Mouse (Mus musculus) bone marrow, adult 2 months (tissue): ENCODE measurements around the gene Mettl13. TPM values are rescaled to one million over a fixed set of nuclear protein-coding genes. Genes with fewer than 3 reads are reported as not detected.

ENCODE experiments used
- H3K27ac ChIP-seq: fragments of 200-500 bp; 2 replicates; pipeline ENCODE4 v1.5.1; 2012; ENCODE audit warnings: low read depth, mild to moderate bottlenecking, control low read depth, inconsistent platforms, low read length; ENCODE audit not compliant: control insufficient read depth, poor library complexity, insufficient read depth
- H3K4me1 ChIP-seq: fragments of 200-500 bp; 2 replicates; pipeline ENCODE4 v1.6.1; 2011; ENCODE audit warnings: low read length; ENCODE audit not compliant: control insufficient read depth, insufficient read depth
- H3K4me3 ChIP-seq: fragments of 200-500 bp; replicated peaks from 2 replicates; pipeline ENCODE3; 2011; ENCODE audit warnings: mild to moderate bottlenecking, low read depth, low read length, control low read depth; ENCODE audit not compliant: control insufficient read depth
- CTCF ChIP-seq: fragments of 200-500 bp; IDR thresholded peaks from 2 replicates; pipeline ENCODE4 v1.5.1; 2011; ENCODE audit warnings: low read length, control low read depth; ENCODE audit not compliant: control insufficient read depth, insufficient read depth
- POLR2A ChIP-seq: fragments of 200-500 bp; IDR thresholded peaks from 2 replicates; pipeline ENCODE4 v1.6.1; 2011; ENCODE audit warnings: low read depth, mild to moderate bottlenecking, control low read depth, low read length, borderline replicate concordance; ENCODE audit not compliant: control insufficient read depth
- WGBS: fragments of 180-500 bp; shearing (Covaris S2); methylation state at CpG from one replicate; pipeline ENCODE4 v1.1.7; 2018; 5-methylcytosine and 5-hydroxymethylcytosine counted together
- polyA plus RNA-seq: library from polyadenylated mRNA; stranded (reverse); fragments of >200 nt; gene quantifications from 2 replicates; pipeline ENCODE4 v1.2.4, GENCODE M21; 2011; ENCODE audit warnings: low replicate concordance; ENCODE audit not compliant: missing spikeins, insufficient read depth, insufficient read length

The Mettl13 gene
- polyA plus RNA-seq = 4.5 and 4.6 TPM in 2 replicates

DNA sequence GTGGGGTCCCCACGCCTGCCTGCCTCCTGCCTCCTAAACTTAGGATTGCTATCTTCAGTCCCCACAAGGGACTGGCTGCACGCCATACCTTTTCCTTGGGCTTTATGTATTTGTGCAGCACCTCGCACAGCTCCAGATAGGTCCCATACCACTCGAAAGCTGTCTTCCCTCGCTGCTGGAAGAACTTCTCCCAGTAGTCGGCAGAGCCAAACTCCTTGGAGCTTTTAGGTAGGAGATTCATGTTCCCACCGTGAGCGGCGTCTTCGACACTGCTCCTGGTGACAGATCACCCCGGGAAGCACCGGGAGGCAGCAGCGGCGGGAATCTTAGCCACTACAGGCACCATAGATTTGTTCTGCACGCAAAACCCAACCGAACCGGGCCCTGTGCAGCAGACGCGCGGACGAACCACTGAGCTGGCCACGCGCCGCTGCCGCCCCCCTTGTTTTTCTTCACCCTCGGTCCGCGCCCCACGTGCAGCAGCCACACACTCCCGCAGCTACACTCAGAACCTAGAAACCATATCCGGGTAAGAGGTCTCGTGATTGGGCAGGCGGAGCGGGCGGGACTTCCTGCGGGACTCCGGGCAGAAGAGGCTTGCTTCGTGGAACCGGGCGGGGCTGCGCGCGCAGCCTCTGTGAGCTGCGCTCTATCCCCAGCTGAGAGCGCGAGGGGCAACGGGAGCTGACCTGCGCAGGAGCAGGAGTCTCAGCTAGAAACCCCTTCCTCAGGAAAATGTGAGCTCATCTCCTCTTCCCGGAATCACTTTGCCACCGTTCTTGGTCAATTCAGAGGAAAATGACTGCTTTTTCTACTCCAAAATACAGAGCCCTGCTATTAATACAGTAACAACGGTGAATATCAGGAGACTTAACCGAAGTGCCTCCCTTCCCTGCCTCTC, at the start of gene Mettl13:
TSS of gene Mettl13 (minus strand) at position 536 of the 901 bp plus-strand sequence.
- no peaks in the 10 kb centered on the region; the same call in 1 of the 2 replicates for H3K4me1 ChIP-seq
- WGBS = under 1% methylated on average over 52 of the region's 52 CpGs
- peak within 1 kb of the TSS; percentile 17 for H3K27ac ChIP-seq
- peak; percentile 65; the same call in 1 of the 2 replicates for TF ChIP-seq POLR2A
- TF ChIP-seq CTCF = no peak
- peak within 1 kb of the TSS; percentile 83 for H3K4me3 ChIP-seq

DNA sequence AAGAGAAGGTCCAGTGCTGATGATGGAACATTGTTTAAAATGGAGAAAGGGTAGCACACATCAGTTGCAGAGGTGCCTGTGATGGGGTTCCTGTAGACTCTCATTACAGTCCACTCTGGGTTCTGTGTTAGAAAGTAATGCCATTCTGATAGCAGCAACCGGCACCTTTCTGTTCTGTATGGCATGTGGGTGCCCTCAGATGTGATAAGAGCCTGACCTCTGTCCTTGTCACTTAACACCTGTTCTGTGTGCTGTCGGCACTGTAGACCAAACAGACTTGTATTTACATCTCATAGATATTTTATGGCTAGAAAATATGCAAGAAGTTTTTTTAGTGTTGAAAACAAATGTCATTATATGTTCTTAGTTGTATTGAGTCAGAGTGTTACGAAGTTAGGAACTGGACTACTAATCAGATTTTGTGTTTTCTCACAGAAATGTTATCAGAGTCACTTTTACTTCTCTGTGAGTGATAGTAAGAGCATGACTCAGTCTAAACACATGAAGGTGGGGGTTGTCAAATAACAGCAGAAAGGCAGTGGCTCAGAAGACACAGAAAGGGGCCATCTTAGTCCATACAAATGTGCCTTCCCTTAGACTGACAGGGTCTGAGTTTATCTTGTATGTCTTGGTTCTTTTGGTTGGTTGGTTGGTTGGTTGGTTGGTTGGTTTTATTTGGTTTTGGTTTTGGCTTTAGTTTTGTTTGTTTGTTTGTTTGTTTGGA, 49.2 kb upstream of the Mettl13 start:
- H3K4me1 ChIP-seq = no peaks in the 10 kb centered on the region
- 66% methylated on average over 3 of the region's 3 CpGs for WGBS
- no peak overlapping the region for H3K27ac ChIP-seq
- no peak for TF ChIP-seq POLR2A
- no peak for TF ChIP-seq CTCF
- H3K4me3 ChIP-seq = no peak overlapping the region

DNA sequence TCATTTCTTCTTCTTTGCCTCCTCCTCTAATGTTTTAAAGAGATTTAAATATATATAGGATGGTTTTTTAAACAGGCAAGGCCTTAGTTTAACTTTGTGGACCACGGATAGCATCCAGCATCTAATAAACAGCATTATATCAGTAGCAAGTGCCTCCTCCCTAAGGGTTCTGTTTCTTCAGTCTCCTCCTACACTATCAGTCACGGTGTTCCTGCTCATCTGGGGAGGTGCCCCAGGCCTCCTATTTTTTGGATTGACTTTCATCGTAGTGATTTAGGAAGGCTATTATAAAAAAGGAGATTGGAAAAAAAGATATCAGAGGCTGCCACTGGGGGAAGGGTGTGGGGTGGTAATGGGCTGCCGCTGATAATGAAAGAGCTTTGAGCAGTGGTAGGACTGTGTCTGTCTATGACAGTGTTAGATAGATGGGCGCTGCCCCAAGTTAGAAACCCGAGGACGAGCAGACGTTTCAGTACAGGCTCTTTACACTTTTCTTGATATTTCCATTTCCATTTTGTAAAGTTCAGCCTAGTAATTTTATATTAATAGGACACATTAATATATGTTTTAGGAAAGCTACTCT, 42.2 kb upstream of the Mettl13 start:
- Histone ChIP-seq H3K4me3 (no peak overlapping the region), H3K4me1 (no peaks in the 10 kb centered on the region), H3K27ac (no peak overlapping the region)
- no peak for TF ChIP-seq POLR2A
- WGBS = 70% methylated on average over 8 of the region's 8 CpGs

DNA sequence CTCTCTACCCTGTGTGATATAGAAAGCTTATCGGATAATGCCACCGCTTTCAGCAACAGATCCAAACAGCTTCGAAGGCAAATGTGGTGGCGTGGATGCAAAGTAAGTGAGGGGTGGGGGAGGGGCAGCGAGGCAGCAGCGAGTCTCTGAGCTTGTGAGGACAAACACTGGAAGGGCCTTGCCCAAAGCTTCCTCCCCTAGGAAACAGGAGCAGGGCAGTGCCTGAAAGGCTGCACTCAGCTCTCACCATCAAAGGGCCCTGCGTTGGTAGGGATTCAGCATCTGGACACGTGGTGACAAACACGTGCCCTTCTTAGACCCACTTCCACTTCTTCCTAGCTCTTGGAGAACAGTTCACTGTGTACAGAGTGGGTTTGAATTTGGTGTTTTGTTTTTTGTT, 41.1 kb upstream of the Mettl13 start:
- H3K4me3 ChIP-seq = no peak overlapping the region
- H3K27ac ChIP-seq = no peak overlapping the region
- no peaks in the 10 kb centered on the region for H3K4me1 ChIP-seq
- TF ChIP-seq POLR2A = no peak
- TF ChIP-seq CTCF = no peak
- 86% methylated on average over 9 of the region's 9 CpGs for WGBS

DNA sequence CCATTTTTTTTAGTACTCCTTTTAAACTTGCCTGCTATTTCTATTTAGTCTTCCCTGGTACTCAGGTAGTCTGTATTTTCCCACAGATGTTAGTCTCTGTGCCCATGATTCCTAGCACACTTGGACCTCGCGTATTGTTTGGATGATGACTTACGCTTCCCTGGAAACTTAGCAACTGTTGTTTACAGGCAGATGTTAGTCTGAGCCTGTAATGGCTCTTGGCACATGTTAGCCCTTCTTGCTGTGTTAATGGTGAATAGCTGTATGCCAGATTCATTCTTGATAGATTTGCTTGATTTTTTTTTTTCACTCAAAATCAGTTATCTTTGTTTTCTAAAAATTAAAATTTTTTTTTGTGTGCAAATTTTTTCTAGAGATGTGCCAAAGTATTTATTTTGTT, 40.3 kb upstream of the Mettl13 start:
- no peaks in the 10 kb centered on the region for H3K4me1 ChIP-seq
- 94% methylated on average over 3 of the region's 3 CpGs for WGBS
- H3K27ac ChIP-seq = no peak overlapping the region
- H3K4me3 ChIP-seq = no peak overlapping the region
- TF ChIP-seq POLR2A = no peak
- no peak for TF ChIP-seq CTCF

DNA sequence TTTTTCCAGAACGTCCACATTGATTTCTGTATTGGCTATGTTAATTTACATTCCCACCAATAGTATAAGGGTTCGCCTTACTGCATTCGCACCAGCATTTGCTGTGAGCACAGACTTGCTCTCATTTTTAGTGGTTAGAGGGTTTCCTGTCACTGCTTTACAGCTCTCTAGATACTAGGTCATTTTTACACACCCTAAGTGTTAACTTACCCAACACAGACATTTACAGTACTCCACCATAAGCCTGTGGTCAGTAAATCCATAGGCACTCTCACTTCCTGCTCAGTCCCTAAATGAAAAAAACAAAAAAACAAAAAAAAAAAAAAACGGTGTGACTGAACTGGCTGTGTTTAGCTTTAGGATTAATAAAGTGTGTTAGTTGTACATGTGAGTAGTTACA, 37.9 kb upstream of the Mettl13 start:
- WGBS = 72% methylated on average over 4 of the region's 4 CpGs
- no peaks in the 10 kb centered on the region for H3K4me1 ChIP-seq
- H3K4me3 ChIP-seq = no peak overlapping the region
- H3K27ac ChIP-seq = no peak overlapping the region
- no peak for TF ChIP-seq CTCF
- no peak for TF ChIP-seq POLR2A

DNA sequence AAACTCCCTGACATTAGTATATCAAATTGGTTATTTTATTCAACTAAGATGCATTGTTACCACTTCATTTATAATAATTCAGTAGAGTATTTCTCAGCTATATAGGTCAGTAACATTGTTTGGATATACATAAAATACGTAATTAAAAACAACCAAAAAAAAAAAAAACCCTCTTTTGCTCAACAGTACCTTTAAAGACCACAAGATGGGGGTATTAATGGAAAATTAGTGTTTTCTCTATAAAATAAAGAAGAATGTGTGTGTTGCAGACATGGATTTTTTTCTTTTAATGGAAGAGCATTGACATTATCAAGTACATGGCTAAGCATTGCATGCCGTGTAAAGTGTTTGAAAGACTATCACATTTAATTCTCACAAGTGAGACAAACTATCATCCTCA, 34.5 kb upstream of the Mettl13 start:
- TF ChIP-seq CTCF (no peak), POLR2A (no peak)
- Histone ChIP-seq H3K4me1 (no peaks in the 10 kb centered on the region), H3K27ac (no peak overlapping the region), H3K4me3 (no peak overlapping the region)
- 83% methylated on average over 2 of the region's 2 CpGs for WGBS

DNA sequence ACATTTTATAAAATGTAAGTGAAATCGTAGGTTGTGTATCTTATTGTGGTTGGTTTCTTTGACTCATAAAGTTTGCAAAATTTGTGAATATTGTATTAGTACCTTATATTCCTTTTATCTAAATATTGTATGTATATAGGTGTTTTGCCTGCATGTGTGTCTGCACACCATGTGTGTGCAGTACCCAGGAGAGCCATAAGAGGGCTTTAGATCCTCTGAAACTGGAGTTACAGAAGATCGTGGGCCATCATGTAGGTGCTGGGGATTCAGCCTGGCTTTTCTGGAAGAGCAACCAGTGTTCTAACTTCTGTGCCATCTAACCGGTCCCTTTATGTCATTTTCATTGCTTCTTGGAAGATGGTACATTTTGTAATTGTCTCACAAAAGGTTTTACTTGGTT, 26.7 kb upstream of the Mettl13 start:
- 93% methylated on average over 3 of the region's 3 CpGs for WGBS
- Histone ChIP-seq H3K4me1 (no peaks in the 10 kb centered on the region), H3K4me3 (no peak overlapping the region), H3K27ac (no peak overlapping the region)
- TF ChIP-seq CTCF = no peak
- no peak for TF ChIP-seq POLR2A

DNA sequence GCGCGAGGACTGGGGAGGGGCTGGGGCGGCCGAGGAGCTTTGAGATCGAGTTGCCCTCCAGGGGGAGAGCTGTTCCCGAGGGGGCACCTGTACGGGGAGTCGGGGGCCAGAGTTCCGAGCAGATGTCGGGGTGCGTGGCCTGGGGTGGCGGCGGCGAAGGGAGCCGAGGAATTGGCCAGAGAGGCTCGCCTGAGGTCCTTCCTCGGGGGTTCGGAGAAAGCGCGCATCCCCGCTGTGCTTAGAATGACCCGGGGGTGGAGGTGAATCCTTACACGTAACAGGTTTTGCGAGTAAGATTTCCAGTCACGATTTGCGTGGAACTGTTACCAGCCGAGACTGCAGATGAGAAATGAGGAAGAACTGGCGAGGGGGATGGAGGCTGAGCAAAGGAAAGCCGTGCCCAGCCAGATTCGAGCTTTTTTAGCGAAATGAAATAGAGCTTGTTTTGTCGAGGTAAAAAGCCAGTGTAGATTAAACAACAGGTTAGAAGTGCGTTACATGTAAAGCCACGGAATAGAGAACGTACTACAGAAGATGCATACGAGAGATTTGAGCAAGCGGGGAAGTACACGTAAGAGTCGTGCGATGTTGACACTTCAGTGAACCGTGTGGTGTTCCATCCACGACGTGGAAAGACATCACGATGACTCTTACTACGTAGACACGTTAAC, 22.7 kb upstream of the Mettl13 start:
- TF ChIP-seq POLR2A (no peak), CTCF (no peak)
- Histone ChIP-seq H3K27ac (peak overlapping the region; percentile 82), H3K4me3 (peak overlapping the region; percentile 85), H3K4me1 (no peaks in the 10 kb centered on the region)
- WGBS = under 1% methylated on average over 46 of the region's 46 CpGs
